Mouse (Mus musculus): ENCODE measurements around the gene Cdkl3. TPM values are rescaled to one million over a fixed set of nuclear protein-coding genes. Genes with fewer than 3 reads are reported as not detected.
A peak's percentile ranks its signal among the peaks of the same experiment; 100 is the strongest.

Gene Cdkl3
- polyA plus RNA-seq, 1 experiment from 2014 or later = 7.0 TPM

DNA sequence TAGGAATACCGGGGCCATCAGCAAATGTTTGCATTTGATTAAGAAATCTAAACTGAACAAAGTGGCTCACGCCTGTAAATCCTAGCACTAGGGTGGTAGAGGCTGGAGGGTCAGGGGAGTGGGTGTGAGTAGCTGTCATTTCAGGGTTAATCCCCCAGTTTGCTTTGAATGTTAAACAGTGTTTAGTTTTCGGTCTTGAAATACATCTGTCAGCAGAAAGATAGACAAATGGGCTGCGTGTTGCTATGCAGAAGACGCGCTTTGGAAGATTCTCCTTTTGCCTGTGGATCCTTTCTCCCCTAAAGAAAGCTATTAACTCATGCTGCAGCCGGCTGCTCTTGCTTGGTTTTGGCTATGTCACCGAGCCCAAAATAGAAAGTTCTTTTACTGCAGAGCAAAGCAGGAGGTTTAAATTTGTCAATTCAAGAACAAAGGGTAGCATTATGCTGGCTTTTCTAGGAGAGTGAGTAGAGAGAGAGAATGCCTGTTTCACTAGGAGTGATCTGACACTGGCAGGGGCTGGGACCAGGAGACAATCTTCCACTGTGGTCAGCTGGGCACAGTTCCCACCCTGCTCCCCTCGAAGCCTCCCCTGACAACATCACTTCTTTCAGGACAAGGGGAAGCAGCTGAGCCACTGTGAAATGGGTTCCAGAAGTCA is 82.3 kb downstream of the Cdkl3 start:
- Histone ChIP-seq H3K9me3 (no peaks in the 10 kb centered on the region), H3K4me1 (peaks cover 20% of the 10 kb centered on the region), H3K9ac (peak overlapping the region; percentile 3; the same call in 1 of the 2 replicates), H3K27ac (peak overlapping the region; percentile 60), H3K4me2 (no peak overlapping the region), H3K36me3 (no peaks in the 10 kb centered on the region), H3K4me3 (no peak overlapping the region), H3K27me3 (no peaks in the 10 kb centered on the region)
- 19% methylated on average over 9 of the region's 9 CpGs for WGBS
- peak; percentile 31; the same call in 1 of the 2 replicates for ATAC-seq (ENCODE audit: borderline replicate concordance, extremely low read depth, low FRiP score, low TSS enrichment)

DNA sequence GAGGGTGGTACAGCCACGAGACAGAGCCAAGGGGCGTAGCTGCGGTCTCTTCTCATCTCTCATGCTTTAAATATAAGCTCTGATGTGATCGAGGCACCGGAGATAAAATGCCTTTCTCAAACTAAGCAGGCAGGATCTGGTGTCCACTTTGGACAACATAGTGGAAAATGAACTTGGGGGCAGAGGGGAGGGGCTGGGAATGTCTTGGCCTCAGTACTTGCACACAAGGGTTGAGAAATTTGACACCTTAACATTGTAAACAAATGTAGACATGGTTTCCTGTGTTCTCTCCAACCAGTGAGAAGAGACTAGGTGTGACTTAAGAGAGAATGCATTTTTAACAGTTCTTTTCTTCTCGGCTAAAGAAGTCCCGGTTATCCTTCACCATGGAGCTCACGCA is 85.3 kb downstream of the Cdkl3 start:
- no peak for ATAC-seq (ENCODE audit: borderline replicate concordance, extremely low read depth, low FRiP score, low TSS enrichment)
- no peak overlapping the region for H3K27ac ChIP-seq
- H3K4me3 ChIP-seq = no peak overlapping the region
- no peak overlapping the region for H3K4me2 ChIP-seq
- H3K4me1 ChIP-seq = peaks cover 20% of the 10 kb centered on the region
- H3K9ac ChIP-seq = peak overlapping the region; percentile 13; the same call in 1 of the 2 replicates
- 37% methylated on average over 8 of the region's 8 CpGs for WGBS
- no peaks in the 10 kb centered on the region for H3K36me3 ChIP-seq
- H3K9me3 ChIP-seq = no peaks in the 10 kb centered on the region
- no peaks in the 10 kb centered on the region for H3K27me3 ChIP-seq

DNA sequence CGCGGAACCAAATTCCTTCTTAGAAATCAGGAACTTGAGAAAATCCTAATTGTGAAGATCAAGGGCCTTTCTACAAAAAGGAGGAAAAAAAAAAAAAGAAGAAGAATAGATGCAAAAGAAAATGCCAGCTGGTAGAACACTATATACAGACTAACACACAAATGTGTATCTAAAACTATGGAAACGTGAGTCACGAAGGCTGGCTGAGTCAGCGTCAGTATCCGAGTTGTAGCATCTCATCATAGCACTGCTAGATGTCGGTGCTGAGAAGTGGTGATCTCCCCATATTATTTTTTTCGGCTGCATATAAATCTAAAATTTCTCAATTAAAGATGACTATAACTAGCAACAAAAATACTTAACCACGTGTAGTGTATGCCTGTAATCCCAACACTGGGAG is 87.2 kb downstream of the Cdkl3 start:
- Histone ChIP-seq H3K4me3 (no peak overlapping the region), H3K27ac (no peak overlapping the region), H3K36me3 (no peaks in the 10 kb centered on the region), H3K9me3 (no peaks in the 10 kb centered on the region), H3K4me1 (peaks cover 14% of the 10 kb centered on the region), H3K4me2 (no peak overlapping the region), H3K9ac (no peak overlapping the region), H3K27me3 (no peaks in the 10 kb centered on the region)
- 89% methylated on average over 9 of the region's 9 CpGs for WGBS
- ATAC-seq (ENCODE audit: borderline replicate concordance, extremely low read depth, low FRiP score, low TSS enrichment) = no peak

DNA sequence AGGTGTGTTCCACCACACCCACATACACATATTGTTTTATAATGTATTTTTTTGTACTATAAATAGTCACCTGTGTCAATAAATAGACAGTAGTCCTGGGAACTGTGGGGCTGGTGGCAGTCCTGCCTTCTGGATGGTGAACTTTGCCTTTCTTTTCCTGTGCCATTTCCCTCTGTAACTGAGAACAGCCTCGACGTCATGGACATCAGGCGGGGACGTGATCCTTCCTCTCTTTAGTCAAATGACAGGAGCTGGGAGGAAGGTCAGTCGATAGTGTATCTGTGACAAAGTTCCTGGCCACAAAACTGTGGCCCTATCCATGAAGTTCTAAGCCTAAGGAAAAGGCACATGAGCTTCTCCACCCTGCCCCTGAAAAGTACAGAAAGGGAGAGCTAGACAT is 90.5 kb downstream of the Cdkl3 start:
- Histone ChIP-seq H3K27ac (no peak overlapping the region), H3K4me3 (no peak overlapping the region), H3K4me1 (peaks cover 7% of the 10 kb centered on the region), H3K36me3 (no peaks in the 10 kb centered on the region), H3K9me3 (no peaks in the 10 kb centered on the region), H3K9ac (no peak overlapping the region), H3K27me3 (no peaks in the 10 kb centered on the region), H3K4me2 (no peak overlapping the region)
- WGBS = 56% methylated on average over 5 of the region's 5 CpGs
- ATAC-seq (ENCODE audit: borderline replicate concordance, extremely low read depth, low FRiP score, low TSS enrichment) = no peak

DNA sequence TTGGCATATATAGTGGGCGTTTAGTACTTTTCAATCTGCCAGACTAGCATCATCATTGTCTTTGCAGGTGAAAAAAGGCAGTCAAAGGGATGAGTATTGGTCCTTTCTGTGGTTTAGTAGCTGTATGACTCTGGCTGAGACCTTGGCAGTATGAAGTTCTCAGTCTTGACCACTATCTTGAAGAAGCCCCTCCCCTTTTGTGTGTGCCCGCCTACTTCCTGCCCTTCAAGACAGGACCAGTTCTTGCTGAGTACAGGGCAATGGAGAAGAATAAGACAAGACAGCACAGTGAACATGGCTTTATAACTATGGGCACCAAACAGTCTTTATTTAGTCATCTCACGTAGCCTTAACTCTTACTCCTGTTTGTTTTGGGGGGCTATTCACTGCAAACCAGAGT is 93.0 kb downstream of the Cdkl3 start:
- Histone ChIP-seq H3K9ac (no peak overlapping the region), H3K4me3 (no peak overlapping the region), H3K4me2 (no peak overlapping the region), H3K36me3 (no peaks in the 10 kb centered on the region), H3K27me3 (no peaks in the 10 kb centered on the region), H3K9me3 (no peaks in the 10 kb centered on the region), H3K27ac (no peak overlapping the region), H3K4me1 (peaks cover 27% of the 10 kb centered on the region)
- no peak for ATAC-seq (ENCODE audit: borderline replicate concordance, extremely low read depth, low FRiP score, low TSS enrichment)
- 63% methylated on average over 3 of the region's 3 CpGs for WGBS

DNA sequence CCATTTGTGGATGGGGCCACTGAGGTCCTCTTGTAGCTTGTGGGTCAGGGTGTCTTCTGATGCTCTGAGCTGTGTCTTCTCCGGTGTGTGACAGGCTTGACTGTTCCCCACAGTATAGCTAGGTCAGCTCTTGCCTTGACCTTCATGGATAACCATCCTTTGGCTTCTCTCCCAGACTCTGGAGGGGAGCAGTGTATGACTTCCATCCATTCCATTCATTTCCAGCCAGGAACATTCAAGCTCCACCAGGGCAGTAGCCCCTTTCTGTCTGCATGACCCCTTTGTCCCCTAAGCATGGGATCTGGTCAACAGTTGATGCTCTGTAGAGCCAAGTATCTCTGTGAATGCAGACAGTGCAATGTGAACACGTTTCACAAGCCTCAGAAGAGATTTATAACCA is 93.6 kb downstream of the Cdkl3 start:
- H3K4me2 ChIP-seq = peak overlapping the region; percentile 80
- H3K4me3 ChIP-seq = no peak overlapping the region
- peaks cover 28% of the 10 kb centered on the region for H3K4me1 ChIP-seq
- no peak overlapping the region; the same call in 1 of the 2 replicates for H3K27ac ChIP-seq
- no peaks in the 10 kb centered on the region for H3K9me3 ChIP-seq
- no peaks in the 10 kb centered on the region for H3K36me3 ChIP-seq
- no peak overlapping the region for H3K9ac ChIP-seq
- H3K27me3 ChIP-seq = no peaks in the 10 kb centered on the region
- 64% methylated on average over 2 of the region's 2 CpGs for whole genome bisulfite sequencing
- ATAC-seq (ENCODE audit: borderline replicate concordance, extremely low read depth, low FRiP score, low TSS enrichment) = no peak

DNA sequence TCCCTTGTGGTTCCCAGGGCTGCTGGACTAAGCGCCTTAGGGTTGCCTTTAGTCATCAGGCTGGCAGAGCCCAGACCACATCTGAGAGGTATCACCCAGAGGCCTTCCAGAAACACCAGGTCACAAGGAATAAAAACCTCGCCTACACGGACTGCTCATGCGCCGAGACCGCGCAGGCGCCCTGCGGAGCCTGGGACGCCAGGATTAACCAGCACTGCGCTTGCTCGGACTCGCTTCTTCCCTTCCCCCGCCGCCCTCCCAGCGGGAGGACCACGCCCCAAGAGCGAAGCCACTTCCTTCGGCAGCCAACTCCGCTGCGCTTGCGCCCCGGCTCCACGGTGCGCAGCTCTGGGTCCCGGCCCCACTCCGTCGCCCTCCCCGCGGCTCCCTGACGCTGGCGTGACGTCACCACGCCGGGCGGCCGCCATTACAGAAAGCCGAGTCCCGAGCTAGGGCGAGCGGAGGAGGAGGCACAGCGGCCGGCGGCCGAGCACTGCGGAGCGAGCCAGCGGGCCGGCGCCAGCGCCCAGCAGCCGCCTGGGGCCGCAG is 94.5 kb downstream of the Cdkl3 start, which contains the start of gene Ppp2ca:
TSS of gene Ppp2ca (plus strand) at position 284 of the 549 bp plus-strand sequence.
- Histone ChIP-seq H3K9me3 (no peaks in the 10 kb centered on the region), H3K27me3 (no peaks in the 10 kb centered on the region), H3K36me3 (no peaks in the 10 kb centered on the region), H3K27ac (peak within 1 kb of the TSS; percentile 99), H3K4me1 (peaks cover 28% of the 10 kb centered on the region), H3K9ac (peak within 1 kb of the TSS; percentile 97), H3K4me2 (peak within 1 kb of the TSS; percentile 80), H3K4me3 (peak within 1 kb of the TSS; percentile 82)
- peak; percentile 98 for ATAC-seq (ENCODE audit: borderline replicate concordance, extremely low read depth, low FRiP score, low TSS enrichment)
- WGBS = under 1% methylated on average over 53 of the region's 53 CpGs

DNA sequence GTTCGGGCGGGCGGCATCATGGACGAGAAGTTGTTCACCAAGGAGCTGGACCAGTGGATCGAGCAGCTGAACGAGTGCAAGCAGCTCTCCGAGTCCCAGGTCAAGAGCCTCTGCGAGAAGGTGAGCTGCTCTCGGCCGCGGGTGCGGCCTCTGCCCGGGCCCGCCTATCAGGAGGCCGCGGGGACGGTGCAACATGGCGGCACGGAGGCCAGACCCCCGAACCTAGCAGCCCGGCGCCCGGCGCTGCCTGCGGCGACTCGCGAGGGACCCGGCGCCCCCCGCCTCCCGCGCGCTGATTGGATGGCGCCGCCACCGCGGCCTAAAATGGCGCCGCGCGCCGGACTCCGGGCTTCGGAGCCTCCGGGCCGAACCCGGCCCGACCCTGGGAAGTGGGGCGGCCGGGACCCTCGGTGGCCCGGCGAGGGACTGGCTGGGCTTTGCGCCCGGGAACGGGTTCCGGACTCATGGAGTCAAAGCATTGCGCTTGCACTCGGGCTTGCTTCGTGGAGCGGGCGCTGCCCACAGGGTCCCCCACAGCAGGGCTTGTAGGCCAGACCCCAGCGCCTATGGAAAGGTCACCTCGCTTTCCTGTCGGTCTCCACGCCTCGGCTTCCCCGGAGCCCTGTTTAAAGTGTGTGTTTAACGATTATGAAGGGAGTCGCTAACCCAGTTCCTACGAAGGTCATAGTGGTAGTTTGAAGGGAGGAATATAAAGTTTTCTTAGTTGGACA is 95.2 kb downstream of the Cdkl3 start:
- peak; percentile 82 for ATAC-seq (ENCODE audit: borderline replicate concordance, extremely low read depth, low FRiP score, low TSS enrichment)
- Histone ChIP-seq H3K4me3 (peak overlapping the region; percentile 82), H3K27ac (peak overlapping the region; percentile 99), H3K4me1 (peaks cover 29% of the 10 kb centered on the region), H3K36me3 (no peaks in the 10 kb centered on the region), H3K4me2 (peak overlapping the region; percentile 67), H3K9me3 (no peaks in the 10 kb centered on the region), H3K9ac (peak overlapping the region; percentile 97), H3K27me3 (no peaks in the 10 kb centered on the region)
- WGBS = under 1% methylated on average over 64 of the region's 72 CpGs

DNA sequence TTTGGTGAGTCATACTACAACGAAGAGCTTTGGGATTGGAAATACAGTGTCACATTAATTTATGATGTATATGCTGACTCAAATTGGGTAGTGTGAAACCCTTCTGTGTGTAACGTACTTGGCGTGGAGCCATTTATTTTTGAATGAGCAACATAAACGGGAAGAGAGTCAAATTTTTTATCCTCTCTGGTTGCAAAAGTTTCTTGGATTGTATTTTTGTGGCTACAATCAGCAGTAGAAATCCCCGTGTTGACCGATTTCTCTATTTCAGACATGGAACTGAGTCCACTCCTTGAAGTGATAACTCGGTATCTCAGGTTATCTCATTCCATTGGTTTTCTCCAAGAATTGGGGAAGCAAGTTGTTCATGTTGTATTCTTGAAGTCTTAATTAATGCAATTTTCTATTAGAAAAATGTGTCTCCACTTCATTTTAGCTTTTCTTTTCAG is 95.8 kb downstream of the Cdkl3 start:
- no peaks in the 10 kb centered on the region for H3K27me3 ChIP-seq
- under 1% methylated on average over 7 of the region's 7 CpGs for WGBS
- H3K36me3 ChIP-seq = no peaks in the 10 kb centered on the region
- peak overlapping the region; percentile 99 for H3K27ac ChIP-seq
- ATAC-seq (ENCODE audit: borderline replicate concordance, extremely low read depth, low FRiP score, low TSS enrichment) = no peak
- H3K9ac ChIP-seq = peak overlapping the region; percentile 97
- peak overlapping the region; percentile 82 for H3K4me3 ChIP-seq
- H3K4me1 ChIP-seq = peaks cover 34% of the 10 kb centered on the region
- peak overlapping the region; percentile 67 for H3K4me2 ChIP-seq
- no peaks in the 10 kb centered on the region for H3K9me3 ChIP-seq

DNA sequence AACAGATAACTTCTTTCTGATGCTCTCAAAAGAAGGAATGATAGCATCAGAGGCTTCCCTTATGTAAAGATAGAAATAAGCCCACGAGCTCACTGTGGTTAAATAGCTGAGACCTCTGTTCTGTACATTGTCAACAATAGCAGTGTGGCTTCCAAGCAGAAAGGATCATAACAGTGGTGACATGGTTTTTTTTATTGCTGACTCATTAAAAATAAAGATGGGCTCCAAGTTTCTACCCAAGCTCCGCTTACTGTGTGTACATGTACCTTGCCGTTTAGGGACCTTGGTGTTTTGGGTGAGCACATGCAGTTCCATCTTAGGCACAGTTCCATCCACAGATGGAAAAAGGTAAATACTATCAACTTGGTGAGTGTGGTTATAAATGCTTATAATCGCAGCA is 99.0 kb downstream of the Cdkl3 start:
- Histone ChIP-seq H3K4me3 (no peak overlapping the region), H3K27me3 (no peaks in the 10 kb centered on the region), H3K9me3 (no peaks in the 10 kb centered on the region), H3K4me2 (no peak overlapping the region), H3K27ac (no peak overlapping the region), H3K36me3 (no peaks in the 10 kb centered on the region), H3K4me1 (peaks cover 33% of the 10 kb centered on the region), H3K9ac (no peak overlapping the region)
- no peak for ATAC-seq (ENCODE audit: borderline replicate concordance, extremely low read depth, low FRiP score, low TSS enrichment)
- WGBS = 72% methylated on average over 4 of the region's 4 CpGs

DNA sequence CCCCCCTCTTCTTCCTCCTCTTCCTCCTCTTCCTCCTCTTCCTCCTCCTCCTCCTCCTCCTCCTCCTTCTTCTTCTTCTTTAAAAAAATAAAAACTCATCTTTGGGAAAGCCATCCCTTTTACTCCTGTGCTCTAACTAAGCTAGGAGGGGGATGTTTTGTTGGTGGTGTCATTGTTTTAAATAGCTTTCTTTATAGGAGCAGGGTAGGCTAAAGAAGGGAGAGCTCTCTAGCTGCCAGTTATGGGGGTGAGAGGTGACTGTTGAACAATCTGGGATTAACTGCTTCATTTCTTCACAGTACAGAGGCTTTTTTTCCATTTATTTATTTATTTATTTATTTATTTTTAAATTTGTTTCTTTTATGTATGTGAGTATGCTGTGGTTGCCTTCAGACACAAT is 101.5 kb downstream of the Cdkl3 start:
- ATAC-seq (ENCODE audit: borderline replicate concordance, extremely low read depth, low FRiP score, low TSS enrichment) = no peak
- H3K27me3 ChIP-seq = no peaks in the 10 kb centered on the region
- no peak overlapping the region for H3K9ac ChIP-seq
- no peaks in the 10 kb centered on the region for H3K36me3 ChIP-seq
- H3K4me1 ChIP-seq = peaks cover 25% of the 10 kb centered on the region
- no peak overlapping the region for H3K4me2 ChIP-seq
- no peak overlapping the region for H3K4me3 ChIP-seq
- H3K9me3 ChIP-seq = no peaks in the 10 kb centered on the region
- H3K27ac ChIP-seq = no peak overlapping the region

DNA sequence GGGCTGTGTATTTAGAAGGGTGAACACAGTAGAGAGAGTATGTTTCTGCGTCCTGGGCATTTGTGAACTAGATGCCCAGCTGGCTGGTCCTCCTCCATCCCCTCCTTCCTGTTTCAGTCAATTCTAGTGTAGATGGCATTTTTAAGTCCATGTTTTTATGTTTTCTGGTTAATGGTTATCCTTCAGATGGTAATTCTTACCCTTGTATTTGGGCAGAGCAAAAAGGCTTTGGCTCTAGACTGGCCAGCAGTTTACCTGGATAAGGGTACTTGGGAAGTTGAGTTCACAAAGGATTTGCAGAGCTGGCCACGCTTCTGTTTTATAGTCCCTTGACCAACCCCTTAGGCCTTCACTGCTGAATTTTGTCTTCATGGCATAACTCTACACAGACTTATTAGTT is 102.0 kb downstream of the Cdkl3 start:
- no peak overlapping the region for H3K4me3 ChIP-seq
- no peak for ATAC-seq (ENCODE audit: borderline replicate concordance, extremely low read depth, low FRiP score, low TSS enrichment)
- H3K9ac ChIP-seq = no peak overlapping the region
- H3K9me3 ChIP-seq = no peaks in the 10 kb centered on the region
- H3K27ac ChIP-seq = no peak overlapping the region
- H3K4me1 ChIP-seq = peaks cover 19% of the 10 kb centered on the region
- no peaks in the 10 kb centered on the region for H3K36me3 ChIP-seq
- H3K27me3 ChIP-seq = no peaks in the 10 kb centered on the region
- 80% methylated on average over 2 of the region's 2 CpGs for WGBS
- H3K4me2 ChIP-seq = no peak overlapping the region

All from lung, embryonic 15.5 days (tissue).